Mouse (Mus musculus) embryo, embryonic 9.5 days (tissue): ENCODE results near the gene Lce1f.
"Not testable (repeated sequence)": the region's sequence is repeated elsewhere in the genome, so short reads cannot be mapped to it uniquely, and the experiment has no call there.

ENCODE experiments used
- DNase-seq: peaks from one replicate; pipeline ENCODE4 v3.0.0-alpha.2; 2017; ENCODE audit errors: extremely low spot score

The Lce1f gene

GRCm38 (mm10) chr3:92720250-92720649 is at the start of gene Lce1f:
TSS of gene Lce1f (minus strand) at chr3:92720350.
- DNase-seq, result no peak

DNA sequence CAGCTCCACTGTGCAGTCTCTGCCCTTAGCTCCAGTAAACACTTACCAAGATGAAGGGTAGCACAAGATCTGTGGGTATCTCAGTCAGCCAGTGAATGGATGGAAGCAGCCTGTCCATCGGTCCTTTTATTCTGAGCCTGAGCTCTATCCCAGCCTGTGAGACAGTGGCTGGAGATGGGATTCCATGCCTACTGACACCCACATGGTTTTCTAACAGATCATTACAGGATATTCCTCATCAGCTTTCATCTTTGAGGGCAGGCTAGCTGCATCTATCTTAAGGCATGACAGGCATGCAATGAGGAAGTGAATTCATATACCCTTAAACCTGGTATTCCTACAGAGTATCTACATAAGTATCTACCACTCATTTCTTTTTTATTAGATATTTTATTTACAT is 44.8 kb upstream of the Lce1f start, which contains the start of gene Lce1h:
TSS of gene Lce1h (minus strand) at position 101 of the 400 bp plus-strand sequence.
- no peak for DNase-seq

- DNase-seq, result no peak
Measured at GRCm38 (mm10) chr3:92753197-92753596, 33.0 kb upstream of the Lce1f start.

DNA sequence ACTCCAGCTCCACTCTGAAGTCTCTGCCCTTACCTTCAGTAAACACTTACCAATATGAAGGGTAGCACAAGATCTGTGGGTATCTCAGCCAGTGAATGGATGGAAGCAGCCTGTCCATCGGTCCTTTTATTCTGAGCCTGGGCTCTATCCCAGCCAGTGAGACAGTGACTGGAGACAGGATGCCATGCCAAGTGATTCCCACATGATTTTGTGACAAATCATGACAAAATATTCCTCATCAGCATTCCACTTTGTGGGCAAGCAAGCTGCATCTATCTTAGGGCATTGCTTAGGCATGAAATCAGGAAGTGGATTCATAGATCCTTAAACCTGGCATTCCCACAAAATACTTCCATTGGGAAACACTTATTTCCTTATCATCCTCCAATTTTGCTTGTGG is 32.1 kb upstream of the Lce1f start, which contains the start of gene Lce1g:
TSS of gene Lce1g (minus strand) at position 101 of the 400 bp plus-strand sequence.
- no peak for DNase-seq

DNA sequence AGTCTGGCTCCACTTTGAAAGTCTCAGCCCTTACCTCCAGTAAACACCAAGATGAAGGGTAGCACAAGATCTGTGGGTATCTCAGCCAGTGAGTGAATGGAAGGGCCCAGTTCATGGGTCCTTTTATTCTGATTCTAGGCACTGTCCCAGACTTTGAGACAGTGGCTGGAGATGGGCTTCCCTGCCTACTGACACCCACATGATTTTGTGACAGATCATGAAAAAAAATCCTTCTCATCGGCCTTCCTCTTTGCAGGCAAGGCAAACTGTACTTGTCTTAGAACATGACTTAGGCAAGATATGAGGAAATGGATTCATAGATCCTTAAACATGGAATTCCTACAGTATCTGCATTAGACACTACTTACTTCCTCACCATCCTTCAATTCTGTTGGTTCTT is 18.8 kb upstream of the Lce1f start, which contains the start of gene Gm38119:
TSS of gene Gm38119 (minus strand) at position 101 of the 400 bp plus-strand sequence.
- DNase-seq, result no peak

DNA sequence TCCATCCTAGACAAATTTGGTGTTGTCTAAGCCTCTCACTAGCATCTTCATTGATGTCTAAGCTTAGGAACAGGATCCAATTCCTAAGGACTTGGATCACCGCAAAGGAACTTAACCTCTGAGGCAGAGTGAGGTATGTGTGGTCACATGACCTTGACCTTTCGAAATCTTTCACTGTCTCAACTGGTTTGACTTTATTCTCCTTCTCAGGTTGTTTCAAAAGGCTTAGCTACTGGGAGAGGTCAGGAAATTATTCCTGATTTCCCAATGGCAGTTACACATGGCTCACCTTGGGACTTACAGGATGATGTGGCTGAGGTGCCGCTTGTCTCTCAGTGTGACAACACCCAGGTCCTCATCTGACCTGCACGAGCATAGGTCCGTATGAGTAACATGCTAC is 2.5 kb upstream of the Lce1f start:
- DNase-seq, result no peak

- no peak for DNase-seq
Measured at GRCm38 (mm10) chr3:92715122-92715521, 5.0 kb downstream of the Lce1f start.

GRCm38 (mm10) chr3:92708974-92709373 is 11.2 kb downstream of the Lce1f start, which contains the start of gene Lce1e:
TSS of gene Lce1e (minus strand) at chr3:92709074.
- no peak for DNase-seq

GRCm38 (mm10) chr3:92694613-92695012 is 25.5 kb downstream of the Lce1f start:
- DNase-seq, result no peak

DNA sequence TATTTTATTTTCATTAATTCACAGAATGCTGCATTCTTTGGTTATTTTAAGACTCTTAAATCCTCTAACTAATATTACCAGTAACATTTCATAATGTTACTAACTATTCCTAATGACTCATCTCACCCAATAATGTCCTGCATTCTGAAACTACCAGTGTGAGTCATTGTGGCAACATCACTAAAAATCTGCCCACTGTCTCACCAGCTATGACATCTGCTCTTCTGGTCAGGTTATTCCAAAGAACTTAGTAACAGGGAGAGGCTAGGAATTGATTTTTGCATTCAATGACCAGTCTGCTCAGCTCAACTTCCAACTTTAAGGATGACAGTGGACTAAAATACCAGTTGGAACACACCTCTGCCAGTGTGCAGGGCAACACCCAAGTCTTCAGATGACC is 28.5 kb downstream of the Lce1f start:
- no peak for DNase-seq

- not testable (repeated sequence) for DNase-seq
Measured at GRCm38 (mm10) chr3:92689154-92689553, 31.0 kb downstream of the Lce1f start.

GRCm38 (mm10) chr3:92687110-92687509 is 33.0 kb downstream of the Lce1f start, which contains the start of gene Lce1d:
TSS of gene Lce1d (minus strand) at chr3:92687210.
- DNase-seq, result no peak

DNA sequence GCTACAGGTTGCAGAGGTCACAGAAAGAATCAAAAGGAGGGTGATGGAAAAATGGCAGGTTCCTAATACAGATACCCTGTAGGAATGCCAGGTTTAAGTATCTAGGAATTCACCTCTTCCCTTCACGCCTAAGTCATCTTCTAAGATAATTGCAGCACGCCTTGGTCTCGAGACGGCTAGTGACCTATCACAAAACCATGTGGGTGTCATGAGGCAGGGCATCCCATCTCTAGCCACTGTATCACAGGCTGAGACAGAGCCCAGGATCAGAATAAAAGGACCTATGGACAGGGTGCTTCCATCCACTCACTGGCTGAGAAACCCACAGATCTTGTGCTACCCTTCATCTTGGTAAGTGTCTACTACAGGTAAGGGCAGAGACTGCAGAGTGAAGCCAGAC is 41.2 kb downstream of the Lce1f start, which contains the start of gene Lce1c:
TSS of gene Lce1c (plus strand) at position 301 of the 400 bp plus-strand sequence.
- no peak for DNase-seq

DNA sequence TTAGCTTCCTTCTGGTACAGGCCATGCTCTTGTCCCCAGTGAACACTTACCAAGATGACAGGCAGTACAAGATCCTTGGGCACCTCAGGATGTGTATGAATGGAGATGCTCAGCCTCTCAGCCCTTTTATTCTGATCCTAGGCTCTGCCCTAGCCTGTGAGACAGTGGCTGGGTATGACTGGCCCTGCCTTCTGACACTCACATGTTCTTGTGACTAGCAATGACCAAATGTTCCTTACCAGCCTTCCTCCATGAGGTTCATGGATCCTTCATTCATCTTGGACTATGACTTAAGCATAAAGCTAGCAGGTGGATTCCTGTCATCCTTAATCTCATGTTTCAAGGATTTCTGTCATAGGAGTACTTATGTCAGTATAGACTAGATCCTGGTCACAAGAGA is 49.9 kb downstream of the Lce1f start, which contains the start of gene Lce1a2:
TSS of gene Lce1a2 (minus strand) at position 101 of the 400 bp plus-strand sequence.
- DNase-seq, result no peak
